Mouse (Mus musculus) cortical plate, adult 2 months (tissue): ENCODE measurements around the gene Tmc3.

Source experiments
- CTCF ChIP-seq: fragments of 200-500 bp; IDR thresholded peaks from 2 replicates; pipeline ENCODE4 v1.5.1; 2011; ENCODE audit warnings: mild to moderate bottlenecking, control low read depth, low read length; ENCODE audit not compliant: insufficient read depth; ENCODE audit errors: extremely low read depth
- POLR2A ChIP-seq: fragments of 200-500 bp; IDR thresholded peaks from 2 replicates; pipeline ENCODE4 v1.6.1; 2011; ENCODE audit warnings: mild to moderate bottlenecking, low read length, control low read depth; ENCODE audit not compliant: insufficient read depth; ENCODE audit errors: extremely low read depth

GRCm38 (mm10) chr7:83644761-83645160 is 60.0 kb downstream of the Tmc3 start:
- no peak for TF ChIP-seq CTCF
- no peak for TF ChIP-seq POLR2A
